Mouse (Mus musculus) heart, postnatal 4 days (tissue): ENCODE measurements at regions not wholly inside any gene's neighbourhood (a gene's known extent, or its start where the extent isn't known, plus 50 kb on each side); places are given as distances from the start of the nearest gene placed in this dataset.
A peak's percentile ranks its signal among the peaks of the same experiment; 100 is the strongest.

Source experiments
- DNase-seq: peaks from one replicate; pipeline ENCODE4 v3.0.0; 2021
- microRNA-seq, 2 experiments: library from miRNA; unstranded; fragments of <30 nt; microRNA quantifications; one replicate each; pipeline ENCODE4 v1.2.0; 2021 to 2022

GRCm38 (mm10) chr1:136781561-136782025, 156.9 kb downstream of the Zfp281 start:
- DNase-seq: no peak

DNA sequence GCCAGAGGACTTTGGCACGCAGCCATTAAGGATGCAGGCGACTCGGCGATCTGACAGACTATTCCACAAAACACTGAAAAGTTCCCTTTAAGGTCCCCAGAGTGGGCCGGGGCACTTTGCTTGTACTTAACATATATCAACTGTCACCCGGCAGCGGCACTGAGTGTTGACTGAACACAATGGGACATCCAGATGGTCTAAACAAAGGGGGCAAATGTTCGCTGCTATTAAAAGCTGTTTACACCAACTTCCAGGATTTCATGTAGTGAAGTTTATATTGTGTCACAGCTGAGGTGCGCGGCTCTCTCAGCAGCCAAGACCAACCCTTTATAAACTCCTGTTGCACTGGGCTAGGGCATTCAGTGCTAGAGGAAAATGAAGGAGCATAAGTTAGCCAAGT, 157.6 kb downstream of the Zfp281 start:
- peak; percentile 38 for DNase-seq

DNA sequence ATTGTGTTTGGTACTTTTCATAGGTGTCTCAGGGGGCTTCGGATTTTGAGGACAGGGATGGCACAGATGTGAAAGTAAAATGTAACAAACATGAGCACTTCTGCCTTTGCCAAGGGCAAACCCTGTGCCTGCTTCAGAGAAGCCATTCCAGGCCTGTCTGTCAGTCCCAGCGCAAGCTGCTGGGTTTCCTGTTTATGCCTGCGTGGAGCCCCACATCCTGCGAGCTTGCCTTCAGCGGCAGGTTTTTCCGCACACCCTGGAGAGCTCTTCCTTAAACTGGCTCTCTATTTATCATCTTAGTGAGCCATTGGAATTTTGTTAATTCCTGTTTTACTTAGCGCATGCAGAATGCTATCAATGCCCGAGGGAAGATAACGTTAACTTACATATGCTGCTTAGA, 159.5 kb downstream of the Zfp281 start:
- no peak for DNase-seq

DNA sequence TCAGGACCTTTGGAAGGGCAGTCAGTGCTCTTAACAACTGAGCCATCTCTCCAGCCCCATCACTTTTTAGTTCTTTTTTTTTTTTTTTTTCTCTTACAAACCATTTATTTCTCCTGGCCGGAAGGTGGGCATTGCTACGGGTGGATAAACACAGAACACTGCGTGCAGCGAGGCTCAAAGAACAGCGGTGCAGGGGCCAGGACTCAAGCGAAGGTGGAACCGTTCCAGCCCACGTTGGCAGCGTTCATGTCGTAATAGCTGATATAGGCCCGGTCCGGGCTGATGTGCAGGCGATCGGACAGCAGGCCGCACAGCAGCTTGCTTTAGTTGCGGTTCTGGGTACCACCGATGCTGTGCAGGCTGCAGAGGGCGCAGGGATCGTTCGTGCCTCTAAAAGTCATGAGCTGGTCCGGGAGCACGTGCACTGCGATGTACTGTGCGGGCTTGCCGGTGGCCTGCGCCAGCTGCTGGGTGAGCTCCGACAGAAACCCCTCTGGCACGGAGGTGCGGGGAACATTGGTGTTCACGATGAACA, 164.3 kb downstream of the Zfp281 start:
- no peak for DNase-seq

GRCm38 (mm10) chr1:136791641-136792040, 166.9 kb downstream of the Zfp281 start:
- DNase-seq: no peak

Small RNA genes in the stretch of these regions (microRNA-seq; reads per million reads assigned to microRNA genes)
- gene Gm22132: 0 reads per million in 2 experiments
